Mouse (Mus musculus) urinary bladder, postnatal 14 days (tissue): Measurements from ENCODE around the gene Eln.

Experiments
- DNase-seq: peaks from one replicate; pipeline ENCODE4 v3.0.0; 2021; ENCODE audit warnings: low spot score

Gene Eln

GRCm38 (mm10) chr5:134686541-134686940, 60.6 kb downstream of the Eln start:
- DNase-seq = no peak

DNA sequence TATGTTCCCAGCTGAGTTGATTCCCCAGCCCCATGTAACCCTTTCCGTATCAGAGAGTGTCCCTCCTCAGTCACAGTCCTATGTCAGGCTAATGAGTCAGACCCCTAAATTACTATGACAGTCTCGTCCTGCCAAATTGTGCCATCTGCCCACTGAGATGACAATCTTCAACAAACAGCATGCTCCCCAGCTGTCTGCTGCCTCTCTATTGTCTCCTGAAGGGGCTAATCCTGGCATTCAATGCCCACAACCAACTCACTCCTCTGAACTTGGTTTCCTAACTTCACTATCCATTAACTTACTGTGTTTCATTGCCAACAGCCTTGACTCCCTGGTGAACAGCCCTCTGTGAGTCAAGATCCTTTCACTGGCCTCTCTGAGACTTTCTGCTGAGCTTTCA, 62.7 kb downstream of the Eln start:
- no peak for DNase-seq

DNA sequence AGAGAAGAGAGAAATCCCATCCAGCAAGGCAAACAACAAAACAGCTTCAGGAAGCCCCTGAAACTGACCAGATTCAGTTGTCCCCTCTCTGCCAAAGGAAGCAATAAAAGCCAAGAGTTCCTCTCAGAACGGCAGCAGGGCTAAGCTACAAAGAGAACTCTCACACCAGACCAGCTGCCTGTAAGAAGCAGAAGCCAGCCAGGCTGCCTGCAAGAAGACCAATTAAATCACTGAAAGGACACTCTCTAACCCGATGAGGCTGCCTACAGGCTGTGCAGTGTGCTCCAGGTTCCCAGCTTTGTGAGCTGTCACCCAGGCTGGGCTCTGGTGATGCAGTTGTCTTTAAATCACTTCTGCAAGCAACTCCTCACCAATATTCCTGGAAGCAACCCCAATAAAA, 63.3 kb downstream of the Eln start:
- no peak for DNase-seq

DNA sequence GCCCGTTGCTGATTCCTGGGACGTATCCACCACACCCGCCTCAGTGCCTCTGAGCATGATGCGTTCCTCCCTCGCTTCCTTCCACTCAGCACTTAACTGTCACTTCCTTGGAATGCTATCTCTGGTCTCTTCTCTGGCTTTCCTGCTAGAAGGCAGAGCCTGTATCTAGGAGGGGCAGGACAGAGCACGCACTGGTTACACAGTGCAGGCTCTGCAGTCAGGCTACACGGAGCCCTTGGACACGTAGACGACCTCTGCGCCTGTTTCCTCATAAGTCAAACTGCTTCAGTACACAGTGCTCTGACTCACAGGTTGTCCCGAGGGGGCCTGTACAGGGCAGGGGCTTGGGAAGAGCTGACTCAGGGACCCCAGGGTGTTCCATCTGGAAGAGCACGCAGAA, 66.9 kb downstream of the Eln start:
- DNase-seq = peak; percentile 57

DNA sequence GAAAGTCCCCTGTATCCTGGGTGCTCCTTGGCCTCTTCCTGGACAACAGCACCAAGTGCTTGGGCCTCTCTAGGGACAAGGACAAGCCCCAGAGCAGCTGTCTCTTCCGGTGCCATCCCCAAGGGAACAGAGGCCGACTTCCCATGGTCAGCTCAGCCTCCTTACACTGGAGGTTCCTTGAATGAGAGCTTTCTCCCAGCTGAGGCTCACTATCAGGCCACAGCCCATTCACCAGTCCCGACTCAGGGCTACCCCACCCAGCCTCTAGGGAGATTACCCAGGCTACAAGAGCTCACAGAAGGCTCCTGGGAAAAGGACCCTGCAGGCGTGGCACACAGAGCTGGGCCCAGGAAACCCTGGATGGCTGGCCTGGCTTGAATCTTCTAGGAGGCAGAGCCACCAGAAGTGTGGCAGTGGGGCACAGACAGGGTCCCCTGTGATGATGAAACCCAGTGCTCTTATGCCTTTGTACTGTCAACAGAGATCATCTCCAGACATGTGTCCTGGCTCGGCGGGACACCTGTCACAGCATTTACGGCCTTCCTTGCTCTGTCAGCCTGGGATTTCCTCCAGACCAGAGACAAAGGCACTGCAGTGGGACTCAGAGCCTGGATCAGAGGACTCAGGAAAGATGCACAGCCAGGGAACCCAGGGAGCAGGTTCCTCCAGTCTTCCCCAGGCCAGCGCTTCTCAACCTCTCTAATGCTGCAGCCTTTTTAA, 68.1 kb downstream of the Eln start:
- no peak for DNase-seq

- peak; percentile 27 for DNase-seq
These were observed 69.1 kb downstream of the Eln start for GRCm38 (mm10) chr5:134678031-134678430.

DNA sequence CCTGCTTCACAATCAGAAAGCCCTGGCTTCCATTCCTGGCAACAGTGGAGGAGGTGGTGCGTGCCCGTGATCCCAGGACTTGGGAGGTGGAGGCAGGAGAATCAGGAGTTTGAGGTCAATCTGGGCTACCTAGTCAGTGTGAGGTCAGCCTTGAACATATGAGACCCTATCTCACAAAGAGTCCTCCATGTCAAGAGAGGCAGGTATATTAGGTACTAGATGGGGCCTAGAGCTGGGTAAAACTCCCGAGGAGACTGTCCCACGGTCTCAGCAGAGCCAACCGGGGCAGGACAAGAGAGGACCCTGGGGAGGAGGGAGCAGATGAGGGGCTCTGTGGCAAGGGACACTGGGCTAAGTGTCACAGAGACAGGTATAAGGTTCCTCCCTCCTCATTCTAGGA, 69.6 kb downstream of the Eln start:
- DNase-seq = no peak

DNA sequence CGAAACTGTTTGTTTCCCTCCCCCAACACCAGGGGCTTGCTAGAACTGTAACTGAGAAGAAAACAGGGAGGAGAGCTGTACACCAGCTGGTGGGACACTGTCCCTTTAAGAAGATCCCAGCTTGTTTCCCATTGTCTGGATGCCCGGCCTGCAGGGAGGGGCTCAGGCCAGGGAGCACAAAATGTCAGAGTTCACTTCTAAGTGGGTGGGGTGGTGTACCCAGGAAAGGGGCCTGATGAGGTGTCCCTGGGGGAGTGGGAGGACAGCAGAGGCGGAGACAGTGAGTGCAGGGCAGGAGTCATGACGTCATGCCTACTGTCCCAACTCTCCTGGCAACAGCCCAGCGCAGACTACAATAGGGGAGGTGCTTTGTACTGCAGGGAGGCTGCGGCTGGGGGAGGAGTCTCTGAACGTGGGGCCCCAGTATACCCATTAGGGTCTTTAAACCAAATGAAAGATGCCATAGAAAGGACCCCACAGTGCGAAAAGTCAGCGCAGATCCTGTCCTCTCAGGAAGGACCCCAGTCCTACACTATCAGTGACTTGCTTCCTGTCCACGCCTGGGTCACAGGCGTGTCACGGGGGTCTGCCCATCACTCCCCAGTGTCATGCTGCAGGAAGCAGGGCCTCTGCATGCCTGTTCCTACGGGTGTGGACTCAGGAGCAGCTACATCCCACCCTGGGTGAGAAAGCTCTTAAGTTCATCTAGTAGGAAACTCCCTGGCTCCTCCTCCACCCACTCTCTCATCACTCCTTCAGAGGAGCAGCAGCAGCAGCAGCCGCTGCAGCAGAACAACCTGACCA, 71.0 kb downstream of the Eln start:
- peak; percentile 85 for DNase-seq

- DNase-seq = no peak
These were observed 72.1 kb downstream of the Eln start for GRCm38 (mm10) chr5:134674977-134675376.

GRCm38 (mm10) chr5:134672611-134673010, 74.5 kb downstream of the Eln start:
- DNase-seq = no peak

DNA sequence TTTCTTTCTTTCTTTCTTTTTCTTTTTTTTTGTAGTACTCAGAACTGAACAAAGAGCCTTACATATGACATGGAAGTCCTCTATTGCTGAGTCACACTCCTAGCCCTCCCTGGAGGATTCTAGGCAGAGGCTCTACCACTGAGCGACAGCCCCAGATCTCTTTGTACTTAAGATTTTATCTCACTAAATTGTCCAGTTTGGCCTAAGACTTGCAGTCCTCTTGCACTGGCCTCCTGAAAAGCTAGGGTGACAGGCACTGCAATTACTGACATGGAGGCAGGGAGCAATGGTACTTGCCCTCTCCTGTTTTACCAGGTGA, 75.0 kb downstream of the Eln start:
- no peak for DNase-seq

DNA sequence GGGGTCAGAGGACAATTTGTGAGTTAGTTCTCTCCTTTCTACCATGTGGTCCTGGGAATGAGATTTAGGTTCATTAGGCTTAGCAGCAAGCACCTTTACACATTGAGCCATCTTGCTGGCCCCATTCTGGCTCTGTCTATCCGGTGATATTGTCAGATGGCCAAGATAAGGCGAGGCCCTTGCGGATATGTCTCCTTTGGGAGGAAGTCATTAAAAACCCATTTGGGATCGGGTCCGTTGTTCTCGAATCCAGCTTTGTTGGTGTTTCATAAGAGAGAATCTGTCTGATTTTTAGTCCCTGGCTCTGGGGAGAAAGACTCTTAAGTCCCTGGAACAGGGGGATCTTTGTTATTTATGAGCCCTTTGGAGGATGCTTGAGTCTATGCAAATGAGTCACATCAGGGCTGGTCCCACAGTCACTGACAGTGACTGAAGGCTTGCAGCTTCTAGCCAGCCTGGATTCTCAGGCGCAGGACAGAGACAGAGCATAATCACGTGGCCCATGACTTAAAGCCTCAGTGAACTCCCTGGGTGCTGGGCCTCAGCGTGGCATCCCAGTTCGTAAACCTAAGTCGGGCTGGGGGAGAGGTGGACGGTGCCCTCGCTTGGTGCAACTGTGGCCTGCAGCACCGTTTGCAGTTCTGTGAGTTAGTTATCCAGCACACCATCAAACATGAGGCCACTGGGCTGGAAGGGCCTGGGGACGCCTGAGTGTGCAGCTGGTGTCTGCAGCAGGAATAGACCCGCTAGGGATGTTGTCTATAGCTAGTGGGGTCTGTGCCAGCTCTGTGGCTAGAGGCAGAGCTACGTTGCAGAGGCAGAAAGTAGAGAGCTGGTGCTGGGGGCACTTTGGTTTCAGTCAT, 75.6 kb downstream of the Eln start:
- no peak for DNase-seq

- no peak for DNase-seq
These were observed 78.0 kb downstream of the Eln start for GRCm38 (mm10) chr5:134669001-134669708.

DNA sequence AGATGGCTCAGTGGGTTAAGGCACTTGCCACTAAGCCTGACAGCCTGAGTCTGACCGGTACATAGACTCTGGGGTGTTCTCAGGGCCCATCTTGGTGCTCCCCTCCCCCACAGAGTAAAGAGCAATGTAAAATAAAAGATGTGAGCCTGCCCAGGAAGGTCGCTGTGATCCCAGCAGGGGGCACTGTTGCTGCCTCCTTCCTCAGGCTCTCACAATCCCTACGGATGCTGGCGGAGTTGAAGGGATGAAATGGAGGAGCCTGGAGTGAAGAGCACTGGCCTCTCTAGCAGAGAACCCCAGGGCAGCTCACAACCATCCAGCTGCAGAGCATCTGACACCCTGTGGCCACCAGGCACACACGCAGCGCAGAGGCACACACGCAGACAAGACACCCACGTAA, 78.6 kb downstream of the Eln start:
- DNase-seq = peak; percentile 26

GRCm38 (mm10) chr5:134656708-134657107, 90.4 kb downstream of the Eln start:
- no peak for DNase-seq
